Mouse (Mus musculus) forebrain, embryonic 13.5 days (tissue): ENCODE measurements at regions not wholly inside any gene's neighbourhood (a gene's known extent, or its start where the extent isn't known, plus 50 kb on each side); places are given as distances from the start of the nearest gene placed in this dataset.

Experiments used
- ATAC-seq: fragments of 200-750 bp; cut with Nextera tagmentation; 2 replicates; pipeline ENCODE4 v1.8.0; 2017
- H3K27ac ChIP-seq: fragments of 300-500 bp; sonication (generic); 2 replicates; pipeline ENCODE4 v1.5.1; 2015; ENCODE audit warnings: inconsistent platforms, mild to moderate bottlenecking, moderate library complexity
- H3K27me3 ChIP-seq: fragments of 300-500 bp; sonication (generic); 2 replicates; pipeline ENCODE4 v1.6.1; 2015; ENCODE audit warnings: mild to moderate bottlenecking, inconsistent platforms
- H3K36me3 ChIP-seq: fragments of 300-500 bp; sonication (generic); 2 replicates; pipeline ENCODE4 v1.6.1; 2015; ENCODE audit warnings: mild to moderate bottlenecking, inconsistent platforms; ENCODE audit not compliant: poor library complexity, severe bottlenecking
- H3K4me1 ChIP-seq: fragments of 300-500 bp; sonication (generic); 2 replicates; pipeline ENCODE4 v1.6.1; 2015; ENCODE audit warnings: inconsistent platforms
- H3K4me2 ChIP-seq: fragments of 300-500 bp; sonication (generic); 2 replicates; pipeline ENCODE4 v1.6.1; 2015; ENCODE audit warnings: inconsistent platforms, mild to moderate bottlenecking, moderate library complexity
- H3K4me3 ChIP-seq: fragments of 300-500 bp; sonication (generic); 2 replicates; pipeline ENCODE4 v1.5.1; 2015; ENCODE audit warnings: mild to moderate bottlenecking, inconsistent platforms
- H3K9ac ChIP-seq: fragments of 300-500 bp; sonication (generic); 2 replicates; pipeline ENCODE4 v1.6.1; 2015; ENCODE audit warnings: mild to moderate bottlenecking, inconsistent platforms
- H3K9me3 ChIP-seq: fragments of 300-500 bp; sonication (generic); replicated peaks from 2 replicates; pipeline ENCODE4 v1.6.1; 2016; ENCODE audit warnings: inconsistent platforms
- WGBS: fragments of 180-500 bp; shearing (Covaris S2); methylation state at CpG from one replicate; pipeline ENCODE4 v1.1.7; 2015; 5-methylcytosine and 5-hydroxymethylcytosine counted together

DNA sequence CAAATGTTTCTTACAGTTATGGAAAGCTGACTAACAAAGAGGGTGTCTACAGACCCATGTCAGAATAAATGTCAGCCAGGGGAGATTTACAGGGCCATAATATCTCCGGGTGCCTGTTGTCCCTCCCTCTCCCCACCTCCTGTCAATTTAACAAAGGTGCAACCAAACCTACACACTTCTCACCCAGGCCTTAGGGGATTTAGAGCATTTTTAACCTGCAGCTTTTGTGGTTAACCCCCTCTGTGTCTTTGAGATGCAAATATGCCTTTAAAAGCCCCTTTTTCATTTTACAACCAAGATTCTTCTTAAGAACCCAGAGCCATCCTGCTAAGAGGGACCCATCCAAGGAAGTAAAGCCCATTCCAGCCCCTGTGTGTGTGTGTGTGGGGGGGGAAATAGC, 573.3 kb downstream of the Tmem132b start:
- Histone ChIP-seq H3K9me3 (no peaks in the 10 kb centered on the region), H3K27me3 (no peaks in the 10 kb centered on the region), H3K4me3 (no peak overlapping the region), H3K27ac (no peak overlapping the region), H3K36me3 (no peaks in the 10 kb centered on the region), H3K9ac (no peak overlapping the region), H3K4me2 (no peak overlapping the region), H3K4me1 (0 out of 2 replicates have a peak, but pooled peaks cover 4% of the 10 kb centered on the region)
- ATAC-seq: no peak
- 36% methylated on average over 1 of the region's 1 CpGs for WGBS

DNA sequence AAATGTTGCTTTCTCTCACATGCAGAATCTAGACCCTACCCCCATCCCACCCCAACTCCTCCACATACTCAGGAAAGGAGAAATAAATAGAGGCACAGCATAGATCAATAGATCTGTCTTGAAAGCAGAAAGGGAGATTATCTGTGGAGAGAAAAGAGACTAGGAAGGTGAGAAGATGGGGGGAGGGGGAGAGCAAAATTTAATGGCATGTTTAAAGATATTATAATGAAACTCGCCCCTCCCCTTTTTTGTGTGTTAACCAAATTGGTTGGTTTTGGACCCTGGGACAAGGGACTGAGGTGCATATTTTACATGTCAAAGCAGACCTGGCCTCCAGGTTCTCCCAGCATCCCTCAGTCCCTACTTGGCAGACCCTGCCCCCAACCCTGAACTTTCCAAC, 573.9 kb downstream of the Tmem132b start:
- no peaks in the 10 kb centered on the region for H3K9me3 ChIP-seq
- 0 out of 2 replicates have a peak, but pooled peaks cover 4% of the 10 kb centered on the region for H3K4me1 ChIP-seq
- WGBS: 79% methylated on average over 1 of the region's 1 CpGs

DNA sequence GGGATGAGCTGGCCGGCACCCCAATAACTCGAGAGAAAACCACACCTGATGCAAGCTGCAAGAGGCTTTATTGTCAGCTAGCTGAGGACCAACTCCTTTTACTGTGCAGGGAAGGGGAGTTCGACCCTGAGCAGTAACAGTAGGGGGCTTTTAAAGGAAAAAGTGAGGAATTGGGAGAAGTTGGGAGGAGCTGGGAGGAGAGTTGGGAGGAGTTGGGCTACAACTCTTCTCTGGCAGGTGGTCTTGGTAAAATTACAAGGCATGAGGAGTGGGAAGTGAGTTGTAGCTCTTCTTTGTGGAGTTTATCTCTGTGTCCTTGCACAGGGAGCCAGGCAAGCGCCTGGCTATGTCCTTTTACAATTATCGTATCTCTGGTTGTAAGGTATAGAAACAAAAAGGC, 575.4 kb downstream of the Tmem132b start:
- Histone ChIP-seq H3K4me3 (no peak overlapping the region), H3K4me1 (0 out of 2 replicates have a peak, but pooled peaks cover 4% of the 10 kb centered on the region), H3K27ac (no peak overlapping the region), H3K9me3 (no peaks in the 10 kb centered on the region), H3K27me3 (no peaks in the 10 kb centered on the region), H3K36me3 (no peaks in the 10 kb centered on the region), H3K4me2 (no peak overlapping the region), H3K9ac (no peak overlapping the region)
- ATAC-seq: no peak
- WGBS: 83% methylated on average over 5 of the region's 5 CpGs

More for the DNA sequence above, 573.9 kb downstream of the Tmem132b start:
- Histone ChIP-seq H3K27ac (no peak overlapping the region), H3K27me3 (no peaks in the 10 kb centered on the region), H3K9ac (no peak overlapping the region), H3K36me3 (no peaks in the 10 kb centered on the region), H3K4me2 (no peak overlapping the region), H3K4me3 (no peak overlapping the region)
- ATAC-seq: no peak

DNA sequence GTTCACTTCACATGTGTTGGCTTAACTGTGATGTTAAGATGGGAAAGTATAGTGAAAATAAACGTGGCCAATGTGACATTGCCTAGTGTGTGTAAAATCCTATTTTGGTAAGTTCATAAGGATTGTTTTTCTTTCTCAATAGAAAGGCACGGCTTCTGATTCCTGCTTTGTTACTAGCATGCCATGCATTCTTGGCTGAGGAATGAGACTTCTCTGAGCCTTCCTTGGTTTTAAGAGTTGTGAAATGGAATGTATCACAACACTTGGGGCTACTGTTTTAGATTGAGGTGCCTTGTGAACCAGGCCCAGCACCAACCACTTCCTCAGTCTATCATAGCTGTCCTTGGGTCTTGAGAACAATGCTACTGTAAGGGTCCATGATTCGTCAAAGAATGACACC, 577.3 kb downstream of the Tmem132b start:
- Histone ChIP-seq H3K36me3 (no peaks in the 10 kb centered on the region), H3K4me1 (0 out of 2 replicates have a peak, but pooled peaks cover 4% of the 10 kb centered on the region), H3K4me3 (no peak overlapping the region), H3K9ac (no peak overlapping the region), H3K27ac (no peak overlapping the region), H3K9me3 (no peaks in the 10 kb centered on the region), H3K27me3 (no peaks in the 10 kb centered on the region), H3K4me2 (no peak overlapping the region)
- 78% methylated on average over 3 of the region's 3 CpGs for WGBS
- no peak for ATAC-seq

DNA sequence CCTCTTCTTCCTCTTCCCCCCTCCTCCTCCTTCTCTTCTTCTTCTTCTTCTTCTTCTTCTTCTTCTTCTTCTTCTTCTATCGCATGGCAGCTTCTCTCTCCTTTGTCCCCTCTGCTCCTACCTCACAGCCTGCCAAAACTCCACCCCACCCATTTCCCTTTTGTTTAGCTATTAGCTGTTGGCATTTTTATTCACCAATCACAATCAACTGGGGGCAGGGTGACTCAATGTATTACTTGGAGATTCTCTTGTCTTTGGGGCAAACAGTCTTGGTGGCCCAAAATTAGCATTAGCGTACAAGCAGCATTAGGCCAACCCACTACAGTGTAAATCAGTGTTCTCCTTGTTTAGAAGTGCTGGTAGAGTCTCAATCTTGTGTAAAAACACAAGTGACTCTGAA, 585.7 kb downstream of the Tmem132b start:
- no peak for ATAC-seq
- Histone ChIP-seq H3K4me2 (no peak overlapping the region), H3K4me3 (no peak overlapping the region), H3K4me1 (no peaks in the 10 kb centered on the region), H3K9me3 (no peaks in the 10 kb centered on the region), H3K9ac (no peak overlapping the region), H3K27me3 (no peaks in the 10 kb centered on the region), H3K36me3 (no peaks in the 10 kb centered on the region), H3K27ac (no peak overlapping the region)
- WGBS: 88% methylated on average over 2 of the region's 2 CpGs

DNA sequence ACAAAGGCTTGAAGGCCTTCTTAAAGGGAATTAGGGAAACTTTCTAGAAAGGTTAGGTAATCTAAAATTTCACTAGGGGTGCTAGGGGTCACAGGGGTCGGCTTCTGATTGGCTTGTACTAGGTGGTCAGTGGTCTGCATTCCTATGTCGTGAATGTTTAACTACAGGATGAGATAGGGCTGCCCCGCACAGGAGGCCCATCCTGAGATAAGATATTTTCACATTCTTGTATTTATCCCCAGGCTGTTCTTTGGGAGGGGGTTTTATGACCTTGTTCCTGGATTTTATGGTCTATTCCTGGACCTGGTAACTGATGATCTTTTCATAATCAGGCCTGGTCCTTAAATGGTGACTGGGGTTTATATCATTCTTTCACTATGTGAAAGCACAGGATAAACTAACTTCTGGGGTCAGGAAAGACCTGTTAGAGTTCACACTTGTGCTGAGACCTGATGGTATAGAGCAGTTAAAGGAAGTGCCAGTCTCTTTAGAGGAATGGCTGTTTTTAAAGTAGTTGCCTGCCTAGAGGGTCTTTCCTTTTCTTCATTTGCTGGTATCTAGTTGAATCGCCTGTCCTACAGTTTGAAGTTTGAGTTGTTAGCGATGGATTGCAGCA, 586.4 kb downstream of the Tmem132b start:
- ATAC-seq: no peak
- no peak overlapping the region for H3K27ac ChIP-seq

DNA sequence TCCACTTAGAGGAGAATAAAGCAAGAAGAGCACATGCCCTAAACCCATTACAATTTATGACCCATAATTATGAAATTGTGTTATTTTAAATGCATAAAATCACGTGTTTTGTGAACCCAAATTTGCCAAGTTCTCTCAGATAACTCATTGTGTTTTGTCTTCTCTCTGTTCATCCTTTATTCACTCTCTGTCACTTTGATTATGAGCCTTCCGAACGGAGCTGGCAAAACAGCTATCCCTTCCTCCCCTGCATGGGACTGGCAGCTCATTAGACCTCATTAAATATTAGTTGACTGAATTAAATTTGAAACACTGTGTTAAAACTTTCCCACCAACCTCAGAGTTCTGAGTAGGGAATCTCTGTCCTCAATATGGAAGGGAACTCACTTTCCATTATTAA, 587.2 kb downstream of the Tmem132b start:
- H3K4me2 ChIP-seq: no peak overlapping the region
- H3K27ac ChIP-seq: no peak overlapping the region
- ATAC-seq: no peak
- H3K9me3 ChIP-seq: no peaks in the 10 kb centered on the region
- no peaks in the 10 kb centered on the region for H3K36me3 ChIP-seq
- no peaks in the 10 kb centered on the region for H3K4me1 ChIP-seq
- H3K9ac ChIP-seq: no peak overlapping the region
- no peaks in the 10 kb centered on the region for H3K27me3 ChIP-seq
- no peak overlapping the region for H3K4me3 ChIP-seq
- 64% methylated on average over 3 of the region's 3 CpGs for WGBS

More for the DNA sequence above, 586.4 kb downstream of the Tmem132b start:
- H3K9ac ChIP-seq: no peak overlapping the region
- H3K4me3 ChIP-seq: no peak overlapping the region
- no peaks in the 10 kb centered on the region for H3K27me3 ChIP-seq
- H3K4me1 ChIP-seq: no peaks in the 10 kb centered on the region
- WGBS: 88% methylated on average over 5 of the region's 5 CpGs
- no peaks in the 10 kb centered on the region for H3K36me3 ChIP-seq
- no peak overlapping the region for H3K4me2 ChIP-seq
- no peaks in the 10 kb centered on the region for H3K9me3 ChIP-seq

DNA sequence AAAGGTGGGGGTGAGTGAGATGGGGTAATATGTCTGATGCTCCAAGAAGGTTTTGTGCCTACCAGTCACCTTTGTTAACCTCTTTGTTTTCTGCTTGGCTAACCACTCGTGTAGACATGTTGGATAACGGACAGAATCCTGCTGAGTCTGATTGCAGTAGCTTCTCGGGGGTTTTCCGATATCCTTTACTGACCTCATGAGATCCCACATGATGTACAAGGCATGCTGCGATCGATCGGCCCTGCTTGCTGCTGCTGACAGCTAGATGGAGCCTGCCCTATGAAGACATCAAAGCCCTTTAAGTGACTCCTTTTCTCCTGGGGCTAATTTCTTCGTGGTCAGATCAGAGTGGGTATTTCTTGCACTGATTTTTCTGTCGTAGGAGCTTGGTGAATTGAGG, 591.6 kb downstream of the Tmem132b start:
- no peaks in the 10 kb centered on the region for H3K9me3 ChIP-seq
- no peak overlapping the region for H3K27ac ChIP-seq
- H3K27me3 ChIP-seq: no peaks in the 10 kb centered on the region
- H3K4me1 ChIP-seq: peaks cover 16% of the 10 kb centered on the region
- no peak for ATAC-seq
- H3K4me3 ChIP-seq: no peak overlapping the region
- 64% methylated on average over 9 of the region's 9 CpGs for WGBS
- H3K4me2 ChIP-seq: no peak overlapping the region
- no peaks in the 10 kb centered on the region for H3K36me3 ChIP-seq
- no peak overlapping the region for H3K9ac ChIP-seq

DNA sequence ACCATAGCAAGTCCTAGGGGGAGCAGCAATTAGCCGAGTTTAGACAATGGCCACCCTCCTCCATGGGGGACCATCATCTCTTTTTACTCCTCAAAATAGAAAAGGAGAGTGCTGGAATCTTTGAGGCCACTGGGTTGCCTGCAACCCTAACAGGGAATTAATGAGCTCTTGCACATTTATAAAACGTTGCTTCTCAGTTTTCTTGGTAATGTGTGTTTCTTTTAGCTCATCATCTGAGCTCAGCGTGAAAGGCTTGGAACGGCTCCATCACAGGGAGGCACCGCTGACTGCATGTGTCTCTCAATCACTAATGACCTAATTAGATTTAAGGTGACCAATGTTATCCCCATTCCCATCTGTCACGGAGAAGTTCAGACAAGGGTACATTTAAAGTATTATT, 595.9 kb downstream of the Tmem132b start:
- ATAC-seq: no peak
- Histone ChIP-seq H3K9ac (no peak overlapping the region), H3K4me2 (no peak overlapping the region), H3K9me3 (no peaks in the 10 kb centered on the region; the same call in 1 of the 2 replicates), H3K36me3 (no peaks in the 10 kb centered on the region), H3K4me3 (no peak overlapping the region), H3K27ac (peak overlapping the region; percentile 51; the same call in 1 of the 2 replicates), H3K4me1 (peaks cover 21% of the 10 kb centered on the region), H3K27me3 (no peaks in the 10 kb centered on the region)
- WGBS: 4% methylated on average over 6 of the region's 6 CpGs

DNA sequence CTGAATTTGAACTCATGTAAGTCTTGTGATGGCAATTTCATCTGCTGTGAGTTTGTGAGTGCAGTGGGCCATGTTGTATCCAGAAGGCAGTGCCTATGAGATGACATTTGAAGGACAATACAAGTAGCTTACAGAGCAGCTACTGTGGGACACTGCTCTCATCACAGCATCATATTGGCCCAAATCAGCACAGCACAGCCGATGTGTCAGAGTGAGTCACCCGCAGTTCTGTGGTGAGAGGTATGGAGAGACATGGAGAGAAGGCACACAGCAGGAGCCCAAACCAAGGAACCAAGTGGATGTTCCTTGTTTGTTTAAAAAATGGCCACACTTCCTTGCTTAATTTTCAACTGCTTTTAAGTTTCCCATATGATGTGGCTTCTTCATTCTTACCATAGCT, 617.3 kb downstream of the Tmem132b start:
- H3K9ac ChIP-seq: no peak overlapping the region
- H3K4me2 ChIP-seq: no peak overlapping the region
- no peaks in the 10 kb centered on the region for H3K4me1 ChIP-seq
- 97% methylated on average over 2 of the region's 2 CpGs for WGBS
- no peak for ATAC-seq
- no peaks in the 10 kb centered on the region for H3K9me3 ChIP-seq
- no peaks in the 10 kb centered on the region for H3K27me3 ChIP-seq
- H3K4me3 ChIP-seq: no peak overlapping the region
- H3K27ac ChIP-seq: no peak overlapping the region
- no peaks in the 10 kb centered on the region for H3K36me3 ChIP-seq

DNA sequence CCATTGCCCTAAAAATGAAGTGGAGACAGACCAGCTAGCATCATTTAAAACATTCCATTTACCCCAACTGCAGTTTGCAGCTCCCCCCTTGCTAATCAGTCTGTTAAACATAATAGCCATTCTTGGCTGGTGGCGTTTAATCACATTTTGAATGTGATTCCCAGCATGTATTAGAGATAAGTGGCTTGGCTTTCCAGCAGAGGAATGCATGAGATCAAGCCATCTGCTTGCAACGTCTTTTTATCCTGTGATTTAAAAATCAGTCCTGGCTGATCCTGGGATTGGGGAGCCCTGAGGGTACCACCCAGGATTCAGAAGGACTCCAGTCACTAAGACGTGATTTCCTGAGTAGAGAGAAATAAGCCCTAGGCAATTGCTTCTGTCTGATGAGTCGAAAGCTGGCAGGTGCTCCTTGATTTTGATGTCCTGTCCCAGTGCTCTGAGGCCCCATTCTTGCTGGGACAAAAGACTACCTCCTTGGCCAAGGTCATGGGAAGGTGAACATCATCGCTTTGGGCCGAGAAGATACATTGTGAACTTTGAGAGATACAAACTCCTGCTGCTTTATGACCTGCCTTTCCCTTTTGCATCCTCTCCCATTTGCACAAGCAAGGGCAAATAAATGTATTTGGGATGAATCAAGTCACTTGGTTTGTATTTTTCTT, 623.8 kb downstream of the Tmem132b start:
- ATAC-seq: no peak
- Histone ChIP-seq H3K9ac (no peak overlapping the region), H3K4me3 (no peak overlapping the region), H3K27ac (no peak overlapping the region), H3K4me1 (peaks cover 9% of the 10 kb centered on the region), H3K36me3 (no peaks in the 10 kb centered on the region), H3K9me3 (no peaks in the 10 kb centered on the region), H3K27me3 (no peaks in the 10 kb centered on the region), H3K4me2 (no peak overlapping the region)
- 21% methylated on average over 6 of the region's 6 CpGs for WGBS

DNA sequence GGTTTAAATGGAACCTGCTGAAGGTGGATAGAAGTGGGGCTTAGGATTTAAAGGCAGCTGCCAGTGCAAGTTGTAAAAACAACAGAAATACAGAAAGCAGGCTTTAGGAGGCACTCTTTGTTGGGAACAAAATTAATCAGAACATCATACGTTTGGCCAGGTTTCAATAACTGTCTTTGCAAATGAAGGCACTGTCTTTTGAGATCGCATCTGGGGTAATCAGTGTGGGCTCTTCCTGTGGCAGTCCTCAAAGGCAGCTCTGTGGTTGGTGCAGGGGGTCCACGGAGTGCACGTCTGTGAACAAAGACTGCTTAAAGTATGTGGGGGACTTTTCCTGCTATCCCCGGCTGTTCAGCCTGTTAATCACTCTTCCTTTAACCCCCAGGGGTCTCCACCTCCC, 654.5 kb downstream of the Tmem132b start:
- Histone ChIP-seq H3K27me3 (no peaks in the 10 kb centered on the region), H3K9ac (no peak overlapping the region), H3K27ac (no peak overlapping the region), H3K9me3 (no peaks in the 10 kb centered on the region), H3K4me3 (no peak overlapping the region), H3K4me2 (no peak overlapping the region), H3K4me1 (no peaks in the 10 kb centered on the region), H3K36me3 (no peaks in the 10 kb centered on the region)
- 26% methylated on average over 5 of the region's 5 CpGs for WGBS
- no peak for ATAC-seq

DNA sequence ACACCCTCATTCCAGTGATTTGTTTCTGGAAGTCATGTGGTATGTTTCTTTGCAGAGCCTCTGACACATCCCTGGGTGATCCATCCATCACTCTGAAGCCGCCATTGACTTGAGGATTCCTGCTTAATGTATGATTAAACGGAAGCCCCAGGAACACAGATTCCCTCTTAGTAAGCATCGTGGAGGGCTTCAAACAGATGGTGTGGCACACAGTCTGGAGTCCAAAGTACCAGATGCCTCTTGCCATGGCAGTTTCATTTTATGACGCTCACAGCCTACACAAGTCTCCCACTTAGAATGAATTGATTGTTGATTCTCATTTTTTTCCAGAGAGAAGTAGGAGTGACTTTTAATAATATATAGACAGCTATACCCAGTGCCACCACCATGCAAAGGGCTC, 668.3 kb downstream of the Tmem132b start:
- Histone ChIP-seq H3K27ac (no peak overlapping the region), H3K9ac (no peak overlapping the region), H3K27me3 (no peaks in the 10 kb centered on the region), H3K36me3 (no peaks in the 10 kb centered on the region), H3K9me3 (no peaks in the 10 kb centered on the region), H3K4me2 (no peak overlapping the region), H3K4me1 (no peaks in the 10 kb centered on the region), H3K4me3 (no peak overlapping the region)
- ATAC-seq: no peak
- WGBS: 81% methylated on average over 4 of the region's 4 CpGs
